Mouse (Mus musculus): ENCODE data around the gene Degs1.

- TF ChIP-seq CTCF (IDR thresholded peaks at IDR 0.05; ENCODE audit: borderline replicate concordance, extremely low read depth, insufficient read depth, insufficient read length) = no peak
- TF ChIP-seq POLR2A (IDR thresholded peaks at IDR 0.05; ENCODE audit: borderline replicate concordance, extremely low read depth, insufficient read depth, insufficient read length, poor library complexity, severe bottlenecking) = no peak
Measured at GRCm38 (mm10) chr1:182297246-182297645, 14.6 kb upstream of the Degs1 start.

All from brain, embryonic 14.5 days (tissue).